Mouse (Mus musculus) c-Kit-negative CD71-positive TER-119-positive erythroid progenitor cells, embryonic 14.5 days (primary cell): Measurements from ENCODE around the gene Acad12.

ENCODE experiments used
- DNase-seq: peaks from one replicate; pipeline ENCODE4 v3.0.0-alpha.2; 2013; ENCODE audit warnings: low read depth, low spot score

The Acad12 gene

GRCm38 (mm10) chr5:121585005-121585404 lies 33.7 kb downstream of the Acad12 start:
- no peak for DNase-seq

DNA sequence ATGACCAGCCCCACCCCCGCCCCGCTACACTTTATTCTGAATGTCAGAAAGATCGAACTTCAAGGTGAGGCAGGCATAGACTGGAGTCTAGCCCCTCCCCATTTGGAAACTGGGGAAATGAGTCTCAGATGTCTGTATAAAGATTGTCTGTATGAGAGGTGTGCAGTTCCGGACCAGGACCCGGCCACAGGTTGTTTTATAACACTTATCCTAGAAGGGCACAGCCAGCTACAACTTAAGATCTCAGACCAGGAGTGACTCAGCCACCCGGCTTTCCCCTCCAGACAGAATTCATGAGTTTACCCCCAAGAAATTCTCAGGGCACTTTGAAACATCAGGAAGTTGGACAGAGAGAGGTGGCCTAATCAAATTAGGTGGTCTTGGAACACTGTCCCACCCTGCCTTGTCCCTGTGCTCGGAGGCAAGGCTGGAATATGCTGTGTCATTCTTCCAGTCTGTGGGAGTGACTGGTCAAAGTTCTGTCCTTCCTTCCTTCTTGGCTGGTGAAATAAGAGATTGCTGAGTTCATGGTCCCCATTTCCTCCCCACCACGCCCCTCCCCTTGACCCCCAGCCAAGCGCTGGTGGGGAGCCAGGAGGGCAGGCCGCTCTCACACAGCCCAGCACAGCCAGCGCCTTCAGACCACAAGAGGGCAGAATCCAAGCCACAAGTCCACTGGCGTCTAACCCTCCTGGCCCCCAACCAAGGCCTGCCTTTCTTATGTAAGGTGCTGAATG lies 34.8 kb downstream of the Acad12 start:
- DNase-seq: no peak

DNA sequence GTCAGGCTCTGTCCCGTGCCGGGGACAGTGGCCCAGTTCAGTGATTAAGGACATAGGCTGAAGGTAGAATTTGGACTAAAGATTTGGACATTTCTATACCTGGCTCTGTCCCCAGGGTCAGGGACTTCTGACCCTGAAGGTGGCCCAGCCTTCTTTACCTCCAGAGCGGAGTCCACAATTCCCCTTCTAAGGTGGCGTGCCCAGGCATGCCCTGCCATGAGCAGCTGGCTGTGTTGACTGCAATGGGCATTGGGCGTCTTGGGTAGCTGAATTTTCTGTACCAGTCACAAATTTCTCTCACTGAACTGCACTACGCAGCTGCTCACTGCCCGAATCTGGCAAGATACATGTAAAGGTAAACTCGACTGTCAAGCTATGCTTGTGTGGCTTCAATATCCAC lies 36.8 kb downstream of the Acad12 start:
- DNase-seq: no peak

DNA sequence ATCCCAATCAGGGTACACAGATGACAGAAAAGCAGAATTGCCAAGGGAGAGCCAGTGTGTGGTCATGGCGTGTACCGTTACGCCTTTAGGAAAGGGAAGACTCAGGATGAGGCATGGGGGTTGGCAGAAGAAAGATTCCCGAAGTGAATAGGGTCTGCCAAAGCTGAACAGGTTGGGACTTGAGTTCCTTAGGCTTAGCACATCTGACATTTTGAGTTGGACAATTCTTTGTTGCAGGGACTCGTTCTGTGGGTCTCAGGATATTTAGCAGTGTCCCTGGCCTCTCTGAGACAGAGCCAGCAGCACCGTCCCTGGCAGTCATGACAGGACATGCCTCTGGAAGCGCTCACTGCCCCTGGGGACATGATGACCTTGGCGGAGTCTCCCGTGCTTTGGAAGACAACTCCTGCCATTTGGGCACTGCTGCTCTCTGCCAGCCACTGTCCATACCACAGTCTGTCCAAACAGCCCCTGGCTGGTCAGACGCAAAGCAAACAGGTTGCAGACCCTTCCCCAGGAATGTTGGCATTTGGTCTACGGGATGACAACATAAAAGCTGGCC lies 41.7 kb downstream of the Acad12 start:
- DNase-seq: no peak

- DNase-seq: no peak
These were observed 42.9 kb downstream of the Acad12 start for GRCm38 (mm10) chr5:121575867-121576266.

DNA sequence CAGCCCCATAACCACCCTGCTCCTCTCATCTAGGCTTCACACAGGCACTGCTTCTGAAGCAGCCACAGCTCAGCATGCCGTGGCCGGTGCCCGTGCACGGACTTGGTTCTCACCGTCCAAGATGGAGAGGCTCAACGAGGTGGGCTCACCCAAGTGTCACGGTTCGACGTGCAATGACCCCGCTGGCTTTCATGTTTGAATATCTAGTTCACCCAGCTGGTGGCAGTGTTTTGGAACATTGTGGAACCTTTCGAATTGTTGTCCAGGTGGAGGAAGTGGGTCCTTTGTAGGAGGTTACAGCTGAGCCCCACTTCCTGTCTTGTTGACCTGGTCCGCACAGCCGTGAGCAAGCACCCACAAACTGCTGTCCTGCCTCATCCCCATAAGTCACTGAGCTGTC lies 44.6 kb downstream of the Acad12 start:
- DNase-seq: no peak

- DNase-seq: no peak
These were observed 48.0 kb downstream of the Acad12 start for GRCm38 (mm10) chr5:121570787-121571186.

GRCm38 (mm10) chr5:121569881-121570420 lies 48.8 kb downstream of the Acad12 start:
- no peak for DNase-seq

GRCm38 (mm10) chr5:121566035-121566681 lies 52.6 kb downstream of the Acad12 start:
- DNase-seq: no peak

DNA sequence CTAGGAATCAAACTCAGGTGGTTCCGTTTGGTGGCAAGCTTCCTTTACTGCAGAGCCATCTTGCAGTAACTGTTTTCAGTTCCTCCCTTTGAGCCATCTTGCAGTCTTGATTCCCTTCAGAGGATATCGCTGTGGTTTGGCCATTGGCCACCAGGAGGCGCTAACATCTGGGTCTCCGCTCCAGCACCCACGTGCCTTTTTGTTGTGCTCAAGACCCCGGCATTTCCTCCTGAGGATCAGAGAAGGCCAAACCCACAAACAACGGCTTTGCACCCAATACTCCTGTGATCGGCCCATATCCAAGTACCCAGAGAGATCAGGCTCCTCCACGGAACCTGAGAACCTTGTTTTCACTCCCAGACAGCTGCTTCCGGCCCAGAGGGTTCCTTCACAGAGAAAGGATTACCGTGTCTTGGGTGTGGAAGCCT lies 54.3 kb downstream of the Acad12 start:
- peak; percentile 58 for DNase-seq

GRCm38 (mm10) chr5:121562436-121562835 lies 56.3 kb downstream of the Acad12 start:
- DNase-seq: no peak

- no peak for DNase-seq
These were observed 69.5 kb downstream of the Acad12 start for GRCm38 (mm10) chr5:121549196-121549595.

GRCm38 (mm10) chr5:121547084-121547483 lies 71.7 kb downstream of the Acad12 start:
- no peak for DNase-seq
